Mouse (Mus musculus): ENCODE results near the gene Dnaaf5.

GRCm38 (mm10) chr5:139115507-139115906, 34.5 kb upstream of the Dnaaf5 start:
- TF ChIP-seq POLR2A (IDR thresholded peaks at IDR 0.05; ENCODE audit: extremely low read depth, insufficient read depth, low read length) (no peak), CTCF (IDR thresholded peaks at IDR 0.05; ENCODE audit: extremely low read depth, insufficient read depth, low read length) (no peak)

All from cortical plate, adult 2 months (tissue).